Mouse (Mus musculus) cerebellum, adult 9-11 months (tissue): ENCODE results near the gene Ajap1.

ENCODE experiments used
- DNase-seq: peaks from one replicate; pipeline ENCODE4 v3.0.0; 2022

Ajap1 gene

GRCm38 (mm10) chr4:153442522-153442921, 40.1 kb downstream of the Ajap1 start:
- no peak for DNase-seq

GRCm38 (mm10) chr4:153439868-153440267, 42.7 kb downstream of the Ajap1 start:
- no peak for DNase-seq

GRCm38 (mm10) chr4:153439031-153439430, 43.6 kb downstream of the Ajap1 start:
- DNase-seq = no peak

- DNase-seq = no peak
Measured at GRCm38 (mm10) chr4:153437196-153437595, 45.4 kb downstream of the Ajap1 start.

GRCm38 (mm10) chr4:153435917-153436316, 46.7 kb downstream of the Ajap1 start:
- DNase-seq = no peak

- DNase-seq = no peak
Measured at GRCm38 (mm10) chr4:153429971-153430370, 52.6 kb downstream of the Ajap1 start.

- DNase-seq = no peak
Measured at GRCm38 (mm10) chr4:153425961-153426656, 56.5 kb downstream of the Ajap1 start.

GRCm38 (mm10) chr4:153424324-153424723, 58.3 kb downstream of the Ajap1 start:
- no peak for DNase-seq

- DNase-seq = peak; percentile 25
Measured at GRCm38 (mm10) chr4:153417926-153418325, 64.7 kb downstream of the Ajap1 start.

- DNase-seq = no peak
Measured at GRCm38 (mm10) chr4:153417164-153417896, 65.3 kb downstream of the Ajap1 start.

- no peak for DNase-seq
Measured at GRCm38 (mm10) chr4:153416111-153416510, 66.5 kb downstream of the Ajap1 start.

- DNase-seq = peak; percentile 67
Measured at GRCm38 (mm10) chr4:153398421-153398820, 84.2 kb downstream of the Ajap1 start.

- DNase-seq = no peak
Measured at GRCm38 (mm10) chr4:153387478-153387877, 95.1 kb downstream of the Ajap1 start.

GRCm38 (mm10) chr4:153381433-153381832, 101.2 kb downstream of the Ajap1 start:
- no peak for DNase-seq

- peak; percentile 62 for DNase-seq
Measured at GRCm38 (mm10) chr4:153380885-153381284, 101.7 kb downstream of the Ajap1 start.

GRCm38 (mm10) chr4:153377981-153378380, 104.6 kb downstream of the Ajap1 start:
- DNase-seq = no peak

GRCm38 (mm10) chr4:153374233-153374632, 108.4 kb downstream of the Ajap1 start:
- DNase-seq = no peak

- no peak for DNase-seq
Measured at GRCm38 (mm10) chr4:153373125-153373524, 109.5 kb downstream of the Ajap1 start.

- DNase-seq = no peak
Measured at GRCm38 (mm10) chr4:153368620-153369159, 113.9 kb downstream of the Ajap1 start.

- DNase-seq = peak; percentile 76
Measured at GRCm38 (mm10) chr4:153360868-153361545, 121.6 kb downstream of the Ajap1 start.

GRCm38 (mm10) chr4:153358243-153358550, 124.4 kb downstream of the Ajap1 start:
- DNase-seq = no peak

GRCm38 (mm10) chr4:153357539-153358242, 124.9 kb downstream of the Ajap1 start:
- DNase-seq = no peak

- DNase-seq = peak; percentile 52
Measured at GRCm38 (mm10) chr4:153356236-153356635, 126.4 kb downstream of the Ajap1 start.
